Mouse (Mus musculus) midbrain, embryonic 12.5 days (tissue): ENCODE measurements around the gene Sec1. TPM values are rescaled to one million over a fixed set of nuclear protein-coding genes. Genes with fewer than 3 reads are reported as not detected.

ENCODE experiments used
- ATAC-seq: fragments of 200-750 bp; cut with Nextera tagmentation; 2 replicates; pipeline ENCODE4 v1.8.0; 2017; ENCODE audit warnings: low read depth, moderate TSS enrichment, moderate library complexity; ENCODE audit not compliant: low FRiP score
- H3K27ac ChIP-seq: fragments of 300-500 bp; sonication (generic); replicated peaks from 2 replicates; pipeline ENCODE4 v1.5.1; 2016; ENCODE audit warnings: mild to moderate bottlenecking
- H3K27me3 ChIP-seq: fragments of 300-500 bp; sonication (generic); 2 replicates; pipeline ENCODE4 v1.6.1; 2016; ENCODE audit warnings: mild to moderate bottlenecking
- H3K36me3 ChIP-seq: fragments of 300-500 bp; sonication (generic); 2 replicates; pipeline ENCODE4 v1.6.1; 2016
- H3K4me1 ChIP-seq: fragments of 300-500 bp; sonication (generic); 2 replicates; pipeline ENCODE4 v1.6.1; 2016
- H3K4me2 ChIP-seq: fragments of 300-500 bp; sonication (generic); replicated peaks from 2 replicates; pipeline ENCODE4 v1.6.1; 2016; ENCODE audit warnings: mild to moderate bottlenecking, moderate library complexity
- H3K4me3 ChIP-seq: fragments of 300-500 bp; sonication (generic); 2 replicates; pipeline ENCODE4 v1.5.1; 2016; ENCODE audit warnings: mild to moderate bottlenecking
- H3K9ac ChIP-seq: fragments of 300-500 bp; sonication (generic); replicated peaks from 2 replicates; pipeline ENCODE4 v1.6.1; 2016; ENCODE audit warnings: mild to moderate bottlenecking, moderate library complexity
- H3K9me3 ChIP-seq: fragments of 300-500 bp; sonication (generic); 2 replicates; pipeline ENCODE4 v1.6.1; 2016; ENCODE audit warnings: mild to moderate bottlenecking
- WGBS: fragments of 180-500 bp; shearing (Covaris S2); methylation state at CpG from one replicate; pipeline ENCODE4 v1.1.7; 2016; 5-methylcytosine and 5-hydroxymethylcytosine counted together
- polyA plus RNA-seq: library from polyadenylated mRNA; unstranded; fragments of >200 nt; fragmentation: Nextera tagmentation; extraction: Ambion mirVana; gene quantifications from 2 replicates; pipeline ENCODE4 v1.2.1, GENCODE M21; 2016

Gene Sec1
- polyA plus RNA-seq, 1 experiment from 2014 or later = 0.80 TPM

- ATAC-seq = no peak
- Histone ChIP-seq H3K9ac (no peak overlapping the region; the same call in 1 of the 2 replicates), H3K27me3 (peaks cover 20% of the 10 kb centered on the region), H3K4me3 (no peak overlapping the region), H3K27ac (no peak overlapping the region), H3K4me1 (peaks cover 30% of the 10 kb centered on the region), H3K4me2 (0 out of 2 replicates have a peak overlapping the region, but pooled peaks have one; percentile 1), H3K9me3 (no peaks in the 10 kb centered on the region), H3K36me3 (peaks cover 1% of the 10 kb centered on the region)
- WGBS = 80% methylated on average over 12 of the region's 17 CpGs
These were observed 52.7 kb downstream of the Sec1 start for GRCm38 (mm10) chr7:45641391-45642040.

DNA sequence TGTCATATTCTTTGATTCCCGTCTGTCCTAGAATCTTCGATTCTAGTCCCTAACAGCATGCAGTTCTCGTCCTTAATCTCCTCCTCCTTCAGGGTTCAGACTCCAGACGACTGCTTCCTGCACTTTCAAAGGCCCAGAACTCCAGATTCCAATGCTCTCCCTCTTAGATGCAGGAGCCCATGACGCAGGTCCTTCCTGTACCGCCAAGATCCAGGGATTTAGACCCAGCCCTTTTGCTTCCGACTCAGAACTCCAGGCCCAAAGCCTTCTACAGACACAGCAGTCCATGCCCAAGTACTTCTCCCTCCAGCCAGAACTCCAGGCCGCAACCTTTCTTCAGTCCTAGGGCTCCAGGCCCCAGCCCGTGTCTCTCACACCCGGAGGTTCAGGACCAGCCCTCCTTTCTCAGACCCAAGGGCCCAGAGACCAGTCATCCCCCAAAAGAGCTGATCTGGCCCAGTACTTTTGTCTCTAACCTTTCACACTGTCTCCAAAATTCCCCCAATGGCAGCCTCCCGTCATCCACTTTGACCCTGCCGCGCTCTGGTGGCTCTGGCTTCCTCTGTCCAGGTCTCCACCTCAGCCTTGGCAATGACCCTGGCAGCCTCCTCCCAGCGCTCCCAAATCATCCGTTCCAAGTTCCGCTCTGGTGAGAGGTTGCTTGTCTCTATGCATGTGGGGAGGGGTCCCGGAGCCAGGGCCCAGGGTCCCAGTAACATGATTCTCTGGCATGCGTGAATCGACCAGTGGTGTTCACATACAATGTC is 53.8 kb downstream of the Sec1 start:
- Histone ChIP-seq H3K4me2 (no peak overlapping the region), H3K9me3 (no peaks in the 10 kb centered on the region), H3K4me1 (peaks cover 30% of the 10 kb centered on the region), H3K9ac (no peak overlapping the region), H3K36me3 (peaks cover 6% of the 10 kb centered on the region), H3K27ac (no peak overlapping the region), H3K27me3 (peaks cover 16% of the 10 kb centered on the region), H3K4me3 (no peak overlapping the region)
- 72% methylated on average over 19 of the region's 19 CpGs for WGBS
- ATAC-seq = no peak

DNA sequence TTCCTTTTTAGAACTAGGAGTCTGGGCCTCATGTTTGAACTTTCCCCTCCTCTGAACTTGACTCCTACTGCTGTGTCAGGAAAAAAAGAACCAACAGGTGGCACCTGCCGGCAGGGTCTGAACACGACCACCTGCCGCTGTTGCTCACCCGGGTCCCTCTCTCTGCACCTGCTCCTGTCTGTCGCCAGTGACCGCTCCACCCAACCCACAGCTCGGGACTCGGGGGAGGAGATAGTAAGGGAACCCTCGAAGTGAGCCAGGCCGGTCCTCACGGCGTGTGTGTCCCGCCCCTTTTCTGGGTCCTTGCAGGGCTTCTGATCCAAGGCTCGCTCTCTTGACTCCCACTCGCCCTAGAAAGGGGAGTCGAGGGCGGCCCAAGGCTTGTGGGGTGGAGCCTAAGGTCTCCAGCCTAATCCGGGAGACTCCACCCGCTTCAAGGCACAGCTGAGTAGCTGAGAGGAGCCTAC is 54.6 kb downstream of the Sec1 start, which contains the start of gene Mamstr:
TSS of gene Mamstr (plus strand) at position 417 of the 467 bp plus-strand sequence.
- WGBS = 19% methylated on average over 19 of the region's 19 CpGs
- no peak for ATAC-seq
- Histone ChIP-seq H3K9ac (no peak within 1 kb of the TSS), H3K27me3 (peaks cover 12% of the 10 kb centered on the region), H3K9me3 (no peaks in the 10 kb centered on the region), H3K4me2 (peak within 1 kb of the TSS; percentile 38; the same call in 1 of the 2 replicates), H3K4me1 (peaks cover 26% of the 10 kb centered on the region), H3K36me3 (peaks cover 6% of the 10 kb centered on the region), H3K27ac (no peak within 1 kb of the TSS), H3K4me3 (no peak within 1 kb of the TSS)

GRCm38 (mm10) chr7:45638623-45639401 is 55.4 kb downstream of the Sec1 start:
- WGBS = 19% methylated on average over 29 of the region's 29 CpGs
- peak overlapping the region; percentile 24; the same call in 1 of the 2 replicates for H3K4me3 ChIP-seq
- no peak overlapping the region for H3K9ac ChIP-seq
- peak overlapping the region; percentile 38 for H3K4me2 ChIP-seq
- ATAC-seq = peak; percentile 85
- peaks cover 6% of the 10 kb centered on the region for H3K36me3 ChIP-seq
- H3K4me1 ChIP-seq = peaks cover 20% of the 10 kb centered on the region
- H3K27ac ChIP-seq = no peak overlapping the region
- H3K9me3 ChIP-seq = no peaks in the 10 kb centered on the region
- peaks cover 12% of the 10 kb centered on the region for H3K27me3 ChIP-seq

DNA sequence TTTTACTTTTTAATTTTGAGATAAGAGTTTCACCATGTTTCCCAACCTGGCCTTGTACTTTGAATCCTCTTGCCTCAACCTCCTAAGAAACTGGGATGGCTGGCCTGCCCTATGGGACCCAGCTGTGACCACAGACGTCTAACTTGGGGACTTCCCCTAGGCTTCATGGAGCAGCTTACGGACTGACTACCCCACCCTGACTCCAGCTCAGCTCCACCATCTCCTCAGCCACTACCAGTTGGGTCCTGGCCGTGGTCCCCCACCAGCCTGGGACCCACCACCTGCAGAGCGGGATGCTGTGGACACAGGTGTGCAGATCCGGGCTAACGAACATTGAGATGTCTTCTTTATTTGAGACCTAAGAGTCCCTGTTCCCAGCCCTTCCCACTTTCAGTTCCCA is 56.5 kb downstream of the Sec1 start:
- Histone ChIP-seq H3K9ac (no peak overlapping the region), H3K4me1 (peaks cover 17% of the 10 kb centered on the region), H3K4me3 (no peak overlapping the region), H3K27me3 (peaks cover 23% of the 10 kb centered on the region), H3K4me2 (no peak overlapping the region), H3K36me3 (peaks cover 6% of the 10 kb centered on the region), H3K9me3 (no peaks in the 10 kb centered on the region), H3K27ac (no peak overlapping the region)
- 91% methylated on average over 6 of the region's 6 CpGs for WGBS
- ATAC-seq = no peak

GRCm38 (mm10) chr7:45635711-45636688 is 58.2 kb downstream of the Sec1 start:
- 92% methylated on average over 15 of the region's 15 CpGs for WGBS
- Histone ChIP-seq H3K4me1 (peaks cover 12% of the 10 kb centered on the region), H3K27me3 (peaks cover 40% of the 10 kb centered on the region), H3K4me2 (no peak overlapping the region), H3K36me3 (peaks cover 6% of the 10 kb centered on the region), H3K9ac (no peak overlapping the region), H3K4me3 (no peak overlapping the region), H3K27ac (no peak overlapping the region), H3K9me3 (no peaks in the 10 kb centered on the region)
- ATAC-seq = no peak

DNA sequence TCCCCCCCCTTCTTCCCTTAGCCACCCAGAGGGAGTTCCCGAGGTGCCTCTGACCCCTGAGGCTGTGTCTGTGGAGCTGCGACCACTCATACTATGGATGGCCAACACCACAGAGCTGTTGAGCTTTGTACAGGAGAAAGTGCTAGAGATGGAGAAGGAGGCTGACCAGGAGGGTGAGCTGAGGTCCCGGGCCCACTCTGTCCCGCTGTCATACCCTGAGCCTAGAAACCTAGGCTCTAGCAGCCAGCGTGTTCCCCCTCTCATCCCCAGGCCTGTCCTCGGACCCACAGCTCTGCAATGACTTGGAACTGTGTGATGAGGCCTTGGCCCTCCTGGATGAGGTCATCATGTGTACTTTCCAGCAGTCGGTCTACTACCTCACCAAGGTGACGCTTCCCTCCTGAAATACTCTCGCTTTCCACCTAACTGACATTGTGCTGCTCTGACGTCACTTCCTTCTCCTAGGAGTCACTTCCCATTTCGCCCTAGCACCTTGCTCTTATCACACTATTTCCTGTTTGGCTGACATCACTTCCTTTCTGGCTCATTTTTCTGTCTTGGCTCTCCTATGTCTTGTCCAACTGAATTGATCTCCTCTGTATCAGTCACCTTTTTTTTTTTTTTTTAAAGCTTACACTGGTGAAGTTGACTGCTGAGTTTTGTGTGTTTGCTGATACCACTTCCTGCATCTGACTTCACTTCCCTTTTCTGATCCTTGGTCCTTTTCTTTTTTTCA is 59.1 kb downstream of the Sec1 start:
- no peak overlapping the region for H3K4me3 ChIP-seq
- H3K27ac ChIP-seq = no peak overlapping the region
- peaks cover 40% of the 10 kb centered on the region for H3K27me3 ChIP-seq
- H3K4me2 ChIP-seq = no peak overlapping the region
- no peaks in the 10 kb centered on the region for H3K9me3 ChIP-seq
- H3K9ac ChIP-seq = no peak overlapping the region
- 92% methylated on average over 10 of the region's 11 CpGs for WGBS
- ATAC-seq = no peak
- H3K4me1 ChIP-seq = peaks cover 12% of the 10 kb centered on the region
- H3K36me3 ChIP-seq = peaks cover 6% of the 10 kb centered on the region

- peak overlapping the region; percentile 21 for H3K4me3 ChIP-seq
- no peak overlapping the region for H3K27ac ChIP-seq
- peaks cover 59% of the 10 kb centered on the region for H3K27me3 ChIP-seq
These were observed 61.7 kb downstream of the Sec1 start for GRCm38 (mm10) chr7:45632499-45632898.

GRCm38 (mm10) chr7:45630064-45630907 is 63.9 kb downstream of the Sec1 start:
- no peak overlapping the region for H3K4me3 ChIP-seq
- H3K9ac ChIP-seq = no peak overlapping the region
- no peaks in the 10 kb centered on the region for H3K9me3 ChIP-seq
- ATAC-seq = no peak
- 72% methylated on average over 23 of the region's 23 CpGs for WGBS
- no peak overlapping the region for H3K27ac ChIP-seq
- no peaks in the 10 kb centered on the region for H3K36me3 ChIP-seq
- H3K4me1 ChIP-seq = peaks cover 12% of the 10 kb centered on the region; the same call in 1 of the 2 replicates
- no peak overlapping the region for H3K4me2 ChIP-seq
- H3K27me3 ChIP-seq = peaks cover 72% of the 10 kb centered on the region

More at GRCm38 (mm10) chr7:45632499-45632898, 61.7 kb downstream of the Sec1 start:
- WGBS = 25% methylated on average over 31 of the region's 35 CpGs
- peak overlapping the region; percentile 49 for H3K9ac ChIP-seq
- peak overlapping the region; percentile 47 for H3K4me2 ChIP-seq
- no peak for ATAC-seq
- H3K4me1 ChIP-seq = peaks cover 12% of the 10 kb centered on the region; the same call in 1 of the 2 replicates
- peaks cover 6% of the 10 kb centered on the region for H3K36me3 ChIP-seq
- no peaks in the 10 kb centered on the region for H3K9me3 ChIP-seq
